Mouse (Mus musculus): Measurements from ENCODE around the gene Dgat2. TPM values are rescaled to one million over a fixed set of nuclear protein-coding genes. Genes with fewer than 3 reads are reported as not detected.

The Dgat2 gene
- total and polyA plus RNA-seq, 2 experiments from 2014 or later, result 29.9 to 37.8 TPM

DNA sequence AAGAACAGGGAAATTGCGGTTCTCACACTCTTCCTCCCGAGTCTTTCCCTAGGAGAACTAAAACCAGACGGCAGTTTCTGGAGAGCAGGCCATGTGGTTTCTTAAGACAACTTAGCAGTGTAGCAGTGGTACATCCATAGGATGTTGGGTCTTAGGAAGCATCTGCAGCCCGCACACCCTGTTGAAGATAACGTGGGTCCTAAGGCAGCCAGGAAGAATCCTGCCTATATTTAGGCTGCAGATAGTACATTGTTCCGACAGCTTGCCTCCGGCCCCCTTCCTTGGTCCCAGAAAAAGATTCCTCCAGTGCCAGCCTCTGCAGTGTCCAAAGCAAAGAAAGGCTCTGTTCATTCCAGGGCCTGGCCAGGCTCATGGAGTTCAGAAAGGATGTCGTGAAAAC, 16.4 kb downstream of the Dgat2 start:
- Histone ChIP-seq H3K36me3 (ENCODE audit: insufficient read depth, low read length) (no peaks in the 10 kb centered on the region), H3K9ac (replicated peaks; ENCODE audit: low read length) (no peak overlapping the region), H3K27me3 (ENCODE audit: insufficient read depth, low read length) (no peaks in the 10 kb centered on the region), H3K4me3 (ENCODE audit: low read length) (no peak overlapping the region), H3K4me1 (ENCODE audit: insufficient read depth, low read length) (no peaks in the 10 kb centered on the region), H3K4me2 (ENCODE audit: low read depth, low read length) (no peak overlapping the region), H3K27ac (no peak overlapping the region), H3K9me3 (ENCODE audit: low read length) (no peaks in the 10 kb centered on the region)
- no peak for TF ChIP-seq CTCF (IDR thresholded peaks at IDR 0.05; ENCODE audit: low read depth)
- 84% methylated on average over 8 of the region's 8 CpGs for WGBS
- DNase-seq (ENCODE audit: low spot score), result no peak
- no peak for ATAC-seq

DNA sequence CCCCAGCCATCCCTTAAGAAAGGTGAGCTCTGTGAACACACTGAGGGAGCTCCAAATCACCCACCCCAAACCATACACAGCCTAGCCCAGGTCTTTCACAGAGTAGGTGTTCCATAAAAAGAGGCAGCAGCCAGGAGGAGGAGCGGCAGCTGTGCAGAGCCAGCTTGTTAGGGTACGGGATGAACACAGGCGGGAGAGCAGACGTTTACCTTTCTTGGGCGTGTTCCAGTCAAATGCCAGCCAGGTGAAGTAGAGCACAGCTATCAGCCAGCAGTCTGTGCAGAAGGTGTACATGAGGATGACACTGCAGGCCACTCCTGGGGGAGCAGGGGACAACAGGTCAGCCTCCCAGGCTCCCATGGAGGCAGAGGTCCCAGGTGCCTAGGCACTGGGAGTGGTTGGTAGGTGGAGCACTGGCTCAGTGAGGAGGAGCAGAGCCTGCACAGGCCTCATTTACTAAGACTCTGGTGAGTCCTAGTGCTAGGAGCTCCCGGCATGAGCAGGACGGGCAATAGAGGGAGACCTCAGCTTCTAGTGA, 17.6 kb downstream of the Dgat2 start:
- no peak overlapping the region for H3K4me2 ChIP-seq (ENCODE audit: low read depth, low read length)
- no peak overlapping the region for H3K4me3 ChIP-seq (ENCODE audit: low read length)
- H3K27me3 ChIP-seq (ENCODE audit: insufficient read depth, low read length), result no peaks in the 10 kb centered on the region
- 82% methylated on average over 7 of the region's 7 CpGs for WGBS
- no peaks in the 10 kb centered on the region for H3K9me3 ChIP-seq (ENCODE audit: low read length)
- DNase-seq (ENCODE audit: low spot score) (no peak), ATAC-seq (no peak)
- H3K9ac ChIP-seq (replicated peaks; ENCODE audit: low read length), result no peak overlapping the region
- no peak overlapping the region for H3K27ac ChIP-seq
- H3K36me3 ChIP-seq (ENCODE audit: insufficient read depth, low read length), result no peaks in the 10 kb centered on the region
- no peak for TF ChIP-seq CTCF (IDR thresholded peaks at IDR 0.05; ENCODE audit: low read depth)
- no peaks in the 10 kb centered on the region for H3K4me1 ChIP-seq (ENCODE audit: insufficient read depth, low read length)

DNA sequence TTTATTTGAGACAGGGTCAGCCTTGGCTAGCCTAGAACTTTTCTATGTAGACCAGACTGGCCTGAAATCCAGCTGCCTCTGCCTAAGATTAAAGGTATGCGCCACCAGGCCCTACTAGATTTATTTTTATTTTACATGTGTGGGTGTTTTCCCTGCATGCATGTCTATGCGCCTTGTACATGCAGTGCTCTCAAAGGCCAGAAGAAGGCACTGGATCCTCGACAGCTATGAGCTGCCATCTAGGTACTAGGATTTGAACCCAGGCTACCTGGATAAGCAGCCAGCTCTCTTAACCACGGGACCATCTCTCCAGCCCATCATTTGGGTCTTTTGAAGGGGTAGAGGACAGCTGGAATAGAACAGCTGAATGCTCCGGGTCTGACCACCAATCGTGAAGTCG, 20.1 kb downstream of the Dgat2 start:
- TF ChIP-seq CTCF (IDR thresholded peaks at IDR 0.05; ENCODE audit: low read depth), result 0 out of 2 replicates have a peak, but pooled peaks have one; percentile 10
- DNase-seq (ENCODE audit: low spot score) (no peak), ATAC-seq (no peak)
- no peaks in the 10 kb centered on the region for H3K9me3 ChIP-seq (ENCODE audit: low read length)
- no peaks in the 10 kb centered on the region for H3K27me3 ChIP-seq (ENCODE audit: insufficient read depth, low read length)
- no peak overlapping the region for H3K4me3 ChIP-seq (ENCODE audit: low read length)
- 94% methylated on average over 7 of the region's 7 CpGs for WGBS
- no peaks in the 10 kb centered on the region for H3K4me1 ChIP-seq (ENCODE audit: insufficient read depth, low read length)
- no peak overlapping the region for H3K4me2 ChIP-seq (ENCODE audit: low read depth, low read length)
- no peak overlapping the region for H3K27ac ChIP-seq
- H3K9ac ChIP-seq (replicated peaks; ENCODE audit: low read length), result no peak overlapping the region; the same call in 1 of the 2 replicates
- no peaks in the 10 kb centered on the region for H3K36me3 ChIP-seq (ENCODE audit: insufficient read depth, low read length)

DNA sequence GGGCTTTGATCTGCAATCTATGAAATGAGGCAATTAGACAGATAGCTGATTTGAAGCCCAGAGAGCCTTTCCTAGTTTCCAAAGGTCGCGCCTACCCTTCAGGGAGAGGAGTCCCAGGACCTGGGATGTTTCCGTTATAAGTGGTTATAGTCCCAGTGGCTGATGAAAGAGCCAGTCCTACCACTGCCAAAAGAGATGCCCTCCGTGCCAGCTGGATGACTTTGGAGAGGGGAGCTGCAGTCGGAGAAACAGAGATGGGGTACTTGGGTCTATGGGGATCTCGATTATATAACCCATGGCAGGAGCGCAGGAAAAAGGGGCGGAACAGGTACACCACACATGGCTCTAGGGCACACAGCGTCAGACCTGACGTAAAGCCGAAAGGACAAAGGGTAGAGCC, 20.6 kb downstream of the Dgat2 start:
- H3K9ac ChIP-seq (replicated peaks; ENCODE audit: low read length), result no peak overlapping the region; the same call in 1 of the 2 replicates
- 89% methylated on average over 11 of the region's 11 CpGs for WGBS
- H3K9me3 ChIP-seq (ENCODE audit: low read length), result no peaks in the 10 kb centered on the region
- ATAC-seq (no peak), DNase-seq (ENCODE audit: low spot score) (no peak)
- H3K4me2 ChIP-seq (ENCODE audit: low read depth, low read length), result no peak overlapping the region
- no peaks in the 10 kb centered on the region for H3K36me3 ChIP-seq (ENCODE audit: insufficient read depth, low read length)
- TF ChIP-seq CTCF (IDR thresholded peaks at IDR 0.05; ENCODE audit: low read depth), result no peak
- H3K4me3 ChIP-seq (ENCODE audit: low read length), result no peak overlapping the region
- H3K4me1 ChIP-seq (ENCODE audit: insufficient read depth, low read length), result no peaks in the 10 kb centered on the region
- H3K27ac ChIP-seq, result no peak overlapping the region
- H3K27me3 ChIP-seq (ENCODE audit: insufficient read depth, low read length), result no peaks in the 10 kb centered on the region

DNA sequence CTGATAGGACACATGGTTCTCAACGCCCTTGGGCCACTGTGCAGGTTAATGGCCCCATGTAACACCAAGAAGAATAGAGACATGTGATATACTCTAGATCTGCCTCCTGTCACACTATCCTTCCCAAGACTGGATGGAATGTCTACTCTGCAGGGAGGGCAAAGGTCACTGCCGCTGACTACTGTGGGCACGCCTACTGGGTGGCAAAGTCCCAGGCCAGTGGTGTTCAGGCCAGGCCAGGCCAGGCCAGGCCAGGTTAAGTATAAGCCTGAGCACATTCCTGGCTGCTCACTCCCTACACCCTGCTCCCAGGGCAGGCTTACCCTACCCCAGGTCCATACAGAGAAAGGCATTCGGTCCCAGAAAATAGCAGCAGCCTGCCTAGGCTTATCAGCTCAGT, 21.0 kb downstream of the Dgat2 start:
- ATAC-seq, result no peak
- no peak overlapping the region for H3K27ac ChIP-seq
- DNase-seq (ENCODE audit: low spot score), result no peak
- H3K9ac ChIP-seq (replicated peaks; ENCODE audit: low read length), result no peak overlapping the region; the same call in 1 of the 2 replicates
- 62% methylated on average over 4 of the region's 4 CpGs for WGBS
- H3K36me3 ChIP-seq (ENCODE audit: insufficient read depth, low read length), result no peaks in the 10 kb centered on the region
- H3K4me1 ChIP-seq (ENCODE audit: insufficient read depth, low read length), result no peaks in the 10 kb centered on the region
- no peak overlapping the region for H3K4me3 ChIP-seq (ENCODE audit: low read length)
- no peak overlapping the region for H3K4me2 ChIP-seq (ENCODE audit: low read depth, low read length)
- TF ChIP-seq CTCF (IDR thresholded peaks at IDR 0.05; ENCODE audit: low read depth), result no peak
- no peaks in the 10 kb centered on the region for H3K9me3 ChIP-seq (ENCODE audit: low read length)
- no peaks in the 10 kb centered on the region for H3K27me3 ChIP-seq (ENCODE audit: insufficient read depth, low read length)

DNA sequence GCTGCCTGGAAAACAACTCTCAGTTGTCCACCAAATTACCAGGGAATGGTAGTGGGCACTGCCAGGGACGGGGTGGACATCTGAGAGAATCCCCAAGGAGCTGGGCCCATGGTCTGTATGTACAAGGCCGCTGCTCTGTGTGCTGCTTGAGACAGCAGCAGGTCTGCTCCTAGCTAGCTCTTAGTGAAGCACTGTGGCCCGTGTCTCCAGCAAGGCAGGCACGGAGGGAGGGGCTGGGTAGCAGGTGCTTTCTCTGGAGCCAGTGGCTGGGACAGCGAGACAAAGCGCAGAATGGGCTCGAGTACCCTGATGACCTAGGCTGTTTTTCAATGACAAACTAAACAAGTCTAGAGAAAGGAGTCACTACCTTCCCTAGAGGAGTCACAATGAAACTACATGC, 21.5 kb downstream of the Dgat2 start:
- 69% methylated on average over 7 of the region's 7 CpGs for WGBS
- no peak overlapping the region for H3K4me2 ChIP-seq (ENCODE audit: low read depth, low read length)
- H3K9ac ChIP-seq (replicated peaks; ENCODE audit: low read length), result no peak overlapping the region

DNA sequence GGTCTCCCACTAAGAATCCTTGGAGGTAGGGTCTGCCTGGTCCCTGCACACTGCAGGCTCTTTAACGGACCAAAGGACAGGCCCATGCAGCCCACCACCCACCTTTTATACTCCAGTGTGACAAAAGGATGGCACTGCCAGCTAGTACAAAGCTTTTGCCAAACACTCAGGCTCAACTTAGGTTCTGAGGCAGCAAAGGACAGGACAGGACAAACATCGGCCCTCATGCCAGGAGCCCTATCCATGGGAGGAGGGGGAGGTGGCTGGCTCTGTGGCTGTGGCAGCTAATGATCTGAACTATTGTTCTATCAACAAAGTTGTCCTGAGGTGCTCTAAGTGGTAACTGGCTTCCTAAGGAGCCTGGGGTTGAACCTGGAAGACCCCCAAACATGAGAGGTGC, 23.1 kb downstream of the Dgat2 start:
- H3K9ac ChIP-seq (replicated peaks; ENCODE audit: low read length), result no peak overlapping the region
- no peak for ATAC-seq
- H3K4me1 ChIP-seq (ENCODE audit: insufficient read depth, low read length), result peaks cover 5% of the 10 kb centered on the region; the same call in 1 of the 2 replicates
- no peak overlapping the region for H3K4me2 ChIP-seq (ENCODE audit: low read depth, low read length)
- H3K36me3 ChIP-seq (ENCODE audit: insufficient read depth, low read length), result no peaks in the 10 kb centered on the region
- no peak overlapping the region for H3K4me3 ChIP-seq (ENCODE audit: low read length)
- no peak overlapping the region for H3K27ac ChIP-seq
- DNase-seq (ENCODE audit: low spot score), result no peak
- 58% methylated on average over 2 of the region's 2 CpGs for WGBS
- no peak for TF ChIP-seq CTCF (IDR thresholded peaks at IDR 0.05; ENCODE audit: low read depth)
- no peaks in the 10 kb centered on the region for H3K9me3 ChIP-seq (ENCODE audit: low read length)
- no peaks in the 10 kb centered on the region for H3K27me3 ChIP-seq (ENCODE audit: insufficient read depth, low read length)

More for the DNA sequence above, 21.5 kb downstream of the Dgat2 start:
- no peaks in the 10 kb centered on the region for H3K4me1 ChIP-seq (ENCODE audit: insufficient read depth, low read length)
- H3K27ac ChIP-seq, result no peak overlapping the region
- H3K9me3 ChIP-seq (ENCODE audit: low read length), result no peaks in the 10 kb centered on the region
- no peaks in the 10 kb centered on the region for H3K27me3 ChIP-seq (ENCODE audit: insufficient read depth, low read length)
- no peaks in the 10 kb centered on the region for H3K36me3 ChIP-seq (ENCODE audit: insufficient read depth, low read length)
- ATAC-seq, result no peak
- TF ChIP-seq CTCF (IDR thresholded peaks at IDR 0.05; ENCODE audit: low read depth), result no peak
- H3K4me3 ChIP-seq (ENCODE audit: low read length), result no peak overlapping the region
- no peak for DNase-seq (ENCODE audit: low spot score)
